Mouse (Mus musculus): ENCODE measurements at regions not wholly inside any gene's neighbourhood (a gene's known extent, or its start where the extent isn't known, plus 50 kb on each side); places are given as distances from the start of the nearest gene placed in this dataset.
"Not testable (repeated sequence)": the region's sequence is repeated elsewhere in the genome, so short reads cannot be mapped to it uniquely, and the experiment has no call there.

- not testable (repeated sequence) for TF ChIP-seq CTCF (IDR thresholded peaks at IDR 0.05; ENCODE audit: extremely low read depth, insufficient read length, insufficient replicate concordance, low read depth, low read length); POLR2A (IDR thresholded peaks at IDR 0.05; ENCODE audit: low read depth, low read length)
Observed at GRCm38 (mm10) chr17:6492501-6492900, 62.6 kb downstream of the Dynlt1b start.
